Mouse (Mus musculus) spleen, postnatal 4 days (tissue): Measurements from ENCODE around the gene Zfp629.

Experiments
- DNase-seq, 2 experiments: peaks; one replicate each; pipeline ENCODE4 v3.0.0; 2022; ENCODE audit warnings: low spot score in 2 of 2

The Zfp629 gene

DNA sequence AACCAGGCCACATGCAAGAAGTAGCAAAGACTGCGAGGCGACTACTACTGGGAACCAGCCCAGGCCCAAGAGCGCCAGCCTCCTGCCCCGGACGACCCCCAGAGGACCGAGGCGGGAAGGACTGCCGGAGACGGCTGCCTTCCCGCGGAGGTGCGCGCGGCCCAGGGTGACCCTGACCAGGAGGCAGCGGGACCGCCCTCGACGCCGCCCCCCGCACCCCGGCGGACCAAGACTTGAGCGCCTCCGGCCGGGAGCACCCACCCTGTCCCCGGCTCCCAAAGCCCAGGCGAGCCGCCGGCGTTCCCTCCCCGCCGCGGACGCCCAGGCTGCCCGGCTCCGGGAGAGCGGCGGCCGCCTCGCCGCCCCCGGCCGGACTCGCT, 1.1 kb downstream of the Zfp629 start:
- peak in 1 of 2 experiments; percentile 53 for DNase-seq

DNA sequence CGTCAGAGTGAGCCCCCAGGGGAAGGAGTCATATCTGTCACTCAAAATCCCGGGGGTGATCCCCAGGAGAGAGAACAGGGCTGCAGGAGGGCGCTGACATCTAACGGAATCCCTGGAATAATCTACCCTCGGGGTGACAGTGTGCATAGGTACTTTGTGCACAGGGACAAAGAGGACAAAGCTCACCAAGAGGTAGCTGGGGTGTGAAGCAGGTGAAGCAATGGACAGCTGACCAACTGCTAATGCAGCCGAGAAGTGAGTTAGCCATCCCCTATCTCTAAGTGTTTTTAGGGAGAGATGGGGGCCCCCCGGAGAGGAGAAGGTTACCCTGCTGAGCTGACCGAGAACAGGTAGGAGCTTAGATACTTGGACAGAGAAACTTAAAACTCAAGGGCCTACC, 1.5 kb downstream of the Zfp629 start:
- DNase-seq, result no peak

DNA sequence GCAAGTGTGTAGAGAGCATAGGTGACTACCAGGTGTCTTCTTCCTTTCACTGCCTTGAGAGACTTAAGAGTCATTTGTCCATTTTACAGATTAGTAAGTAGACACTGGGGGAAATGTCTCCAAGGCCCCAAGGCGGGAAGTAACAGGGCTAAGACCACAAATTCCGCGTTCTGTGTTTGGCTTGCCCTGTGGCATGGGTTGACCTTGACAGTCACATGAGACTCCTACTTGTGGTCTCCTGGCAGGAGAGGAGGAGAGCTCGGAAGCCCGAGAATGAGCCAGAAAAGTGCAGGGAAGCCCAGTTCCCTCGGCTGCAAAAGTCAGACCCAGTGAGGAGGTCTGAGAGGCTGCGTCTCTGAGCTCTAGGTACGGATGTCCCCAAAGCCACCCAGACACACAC, 2.1 kb downstream of the Zfp629 start:
- DNase-seq, result no peak

DNA sequence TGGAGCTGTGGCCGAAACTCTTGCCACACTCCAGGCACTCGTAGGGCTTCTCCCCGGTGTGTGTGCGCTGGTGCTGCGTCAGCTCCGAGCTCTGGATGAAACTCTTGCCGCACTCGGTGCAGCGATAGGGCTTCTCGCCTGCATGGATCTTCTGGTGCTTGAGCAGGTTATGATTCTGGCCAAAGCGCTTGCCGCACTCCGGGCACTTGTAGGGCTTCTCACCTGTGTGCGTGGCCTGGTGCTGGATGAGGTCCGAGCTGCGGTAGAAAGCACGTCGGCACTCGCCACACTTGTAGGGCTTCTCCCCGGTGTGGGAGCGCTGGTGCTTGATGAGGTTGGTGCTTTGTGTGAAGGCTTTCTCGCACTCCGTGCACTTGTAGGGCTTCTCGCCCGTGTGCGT, 4.0 kb downstream of the Zfp629 start:
- no peak for DNase-seq

DNA sequence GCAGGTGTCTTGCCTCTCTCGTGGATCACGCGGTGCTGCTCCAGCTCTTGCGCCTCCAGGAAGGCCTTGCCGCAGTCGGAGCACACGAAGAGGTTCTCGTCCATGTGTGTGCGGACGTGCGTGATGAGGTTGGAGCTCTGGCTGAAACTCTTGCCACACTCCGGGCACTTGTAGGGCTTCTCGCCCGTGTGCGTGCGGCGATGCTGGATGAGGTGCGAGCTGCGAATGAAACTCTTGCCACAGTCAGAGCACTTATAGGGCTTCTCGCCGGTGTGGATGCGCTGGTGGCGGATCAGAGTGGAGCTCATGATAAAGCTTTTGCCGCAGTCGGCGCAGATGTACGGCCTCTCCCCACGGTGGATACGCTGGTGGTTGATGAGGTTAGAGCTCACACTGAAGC, 4.6 kb downstream of the Zfp629 start:
- DNase-seq, result no peak

DNA sequence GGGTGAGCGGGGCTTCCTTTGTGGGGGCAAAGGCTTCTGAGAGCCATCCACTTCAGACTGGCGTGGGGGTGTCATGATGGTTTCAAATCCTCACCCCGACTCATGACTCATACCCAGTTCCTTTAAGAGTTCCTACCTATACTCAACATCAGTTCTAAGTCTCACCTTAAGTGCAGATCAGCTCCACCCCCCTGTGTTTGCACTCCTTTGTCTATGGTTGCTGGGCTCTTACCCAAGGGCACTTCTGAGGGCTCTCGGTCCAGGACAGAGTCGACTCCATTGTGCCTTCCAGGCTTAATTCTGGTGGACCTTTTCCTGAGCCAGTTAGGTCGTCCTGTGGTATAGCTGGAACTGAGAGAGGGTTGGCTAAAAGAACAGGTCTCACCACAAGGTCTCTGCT, 8.4 kb downstream of the Zfp629 start:
- no peak for DNase-seq

DNA sequence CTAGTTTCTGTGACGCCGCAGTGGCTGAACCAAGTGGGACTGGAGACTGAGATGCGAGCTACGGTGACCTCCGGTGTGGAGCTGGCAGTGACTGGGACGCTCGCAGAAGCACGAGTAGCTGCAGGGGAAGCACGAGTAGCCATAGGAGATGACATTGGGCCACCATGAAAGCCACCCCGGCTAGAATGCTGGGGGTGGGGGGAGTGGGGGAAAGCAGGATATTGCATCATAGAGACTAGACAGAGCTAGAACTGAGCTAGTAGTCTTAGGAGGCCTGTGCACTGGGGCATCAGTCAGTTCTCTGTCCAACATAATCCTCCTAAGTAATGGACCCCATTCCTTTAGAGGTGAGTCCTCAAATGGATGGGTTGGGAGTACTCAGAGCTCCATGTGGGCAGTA, 11.3 kb downstream of the Zfp629 start:
- no peak for DNase-seq

DNA sequence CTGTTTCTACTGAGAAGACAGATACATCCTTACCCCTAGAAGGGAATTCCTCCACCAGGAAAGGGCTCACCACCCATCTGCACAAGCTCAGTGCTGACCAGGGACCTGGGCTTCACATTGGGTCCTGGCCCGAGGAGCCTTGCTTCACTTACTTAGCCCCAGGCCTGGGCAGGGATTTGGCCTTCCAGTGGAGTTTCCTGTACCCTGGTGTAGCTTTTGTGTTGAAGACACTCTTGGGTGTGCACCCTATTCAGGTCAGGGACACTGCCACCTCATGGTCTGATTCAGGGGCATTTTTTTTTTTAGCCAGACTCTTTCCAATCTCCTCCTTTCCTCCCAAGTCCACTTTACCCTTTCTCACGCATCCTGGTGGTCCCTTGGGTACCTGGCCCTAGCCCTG, 12.7 kb downstream of the Zfp629 start:
- DNase-seq, result no peak

DNA sequence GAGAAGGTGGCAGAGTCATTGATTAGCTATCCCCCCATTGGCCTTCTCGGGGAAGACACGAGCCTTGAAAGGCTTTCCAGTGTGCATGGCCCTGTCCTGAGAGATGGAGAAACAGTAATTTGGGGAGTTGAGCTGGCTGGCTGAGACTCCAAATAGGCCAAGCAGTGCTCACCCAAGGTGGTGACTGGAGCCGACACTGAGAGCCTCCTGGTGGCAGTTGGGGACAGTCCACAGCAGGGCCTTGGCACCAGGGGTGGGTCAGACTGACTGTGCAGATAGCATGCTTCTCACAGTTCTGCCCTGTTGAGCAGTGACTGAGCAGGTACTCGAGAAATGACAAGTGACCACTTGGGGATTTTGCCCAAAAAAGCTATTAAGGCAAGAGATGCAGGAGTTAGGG, 13.9 kb downstream of the Zfp629 start:
- DNase-seq, result no peak

DNA sequence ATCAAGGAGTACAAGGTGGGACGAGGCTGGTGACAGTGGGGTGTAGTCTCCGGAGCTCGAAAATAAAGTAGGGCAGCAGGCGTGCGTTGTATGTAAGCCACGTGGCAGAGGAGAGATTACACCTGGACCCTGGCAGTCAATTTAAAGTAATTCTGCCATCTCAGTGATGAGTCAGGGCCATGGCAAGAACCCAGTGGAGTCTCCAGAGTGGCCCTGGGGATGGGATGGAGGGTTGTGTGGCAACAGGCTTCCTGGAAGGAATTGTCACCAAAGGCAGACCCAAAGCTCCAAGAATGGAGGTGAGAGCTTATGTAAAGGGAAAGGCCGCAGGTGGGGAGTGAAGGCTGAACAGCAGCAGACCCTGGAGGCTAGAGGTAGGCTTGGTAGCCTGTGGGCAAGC, 15.0 kb downstream of the Zfp629 start:
- no peak for DNase-seq

DNA sequence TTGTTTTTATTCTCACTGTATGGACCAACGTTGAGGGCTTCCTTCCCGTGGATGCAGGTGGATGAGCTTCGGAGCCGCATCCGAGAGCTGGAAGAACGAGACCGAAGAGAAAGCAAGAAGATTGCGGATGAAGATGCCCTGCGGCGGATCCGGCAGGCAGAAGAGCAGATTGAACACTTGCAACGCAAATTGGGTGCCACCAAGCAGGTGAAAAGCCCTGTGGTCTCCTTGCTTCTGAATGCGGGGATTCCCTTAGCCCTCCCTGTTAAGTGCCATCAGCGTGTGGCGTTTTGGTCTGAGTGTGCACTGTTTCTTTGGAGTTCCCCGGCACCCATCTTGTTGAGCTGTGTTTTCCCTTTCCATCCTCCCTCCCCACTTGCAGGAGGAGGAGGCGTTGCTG, 18.9 kb downstream of the Zfp629 start:
- no peak for DNase-seq

DNA sequence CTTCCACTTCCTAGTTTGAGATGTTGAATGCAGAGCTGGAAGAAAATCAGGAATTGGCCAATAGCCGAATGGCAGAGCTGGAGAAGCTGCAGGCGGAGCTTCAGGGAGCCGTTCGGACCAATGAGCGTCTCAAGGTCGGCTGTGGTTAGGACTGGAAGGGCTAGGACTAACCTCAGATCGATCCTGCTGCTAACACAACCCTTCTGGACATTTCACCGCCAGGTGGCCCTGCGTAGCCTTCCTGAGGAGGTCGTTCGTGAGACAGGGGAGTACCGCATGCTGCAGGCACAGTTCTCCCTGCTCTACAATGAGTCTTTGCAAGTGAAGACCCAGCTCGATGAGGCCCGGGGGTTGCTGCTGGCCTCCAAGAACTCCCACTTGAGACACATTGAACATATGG, 23.0 kb downstream of the Zfp629 start:
- DNase-seq, result no peak

DNA sequence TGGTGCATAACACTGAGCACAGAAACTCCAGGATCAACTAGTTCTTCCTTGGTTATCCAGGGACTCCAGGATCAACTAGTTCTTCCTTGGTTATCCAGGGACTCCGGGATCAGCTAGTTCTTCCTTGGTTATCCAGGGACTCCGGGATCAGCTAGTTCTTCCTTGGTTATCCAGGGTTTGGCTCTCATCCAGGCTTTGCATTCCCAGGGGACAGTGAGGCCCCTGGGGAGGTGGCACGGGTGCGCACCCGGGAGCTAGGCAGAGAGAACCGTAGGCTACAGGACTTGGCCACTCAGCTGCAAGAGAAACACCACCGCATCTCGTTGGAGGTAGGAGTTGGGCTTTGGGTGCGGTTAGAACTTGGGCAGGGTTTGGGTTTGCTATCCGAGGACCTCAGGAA, 24.5 kb downstream of the Zfp629 start:
- DNase-seq, result no peak

DNA sequence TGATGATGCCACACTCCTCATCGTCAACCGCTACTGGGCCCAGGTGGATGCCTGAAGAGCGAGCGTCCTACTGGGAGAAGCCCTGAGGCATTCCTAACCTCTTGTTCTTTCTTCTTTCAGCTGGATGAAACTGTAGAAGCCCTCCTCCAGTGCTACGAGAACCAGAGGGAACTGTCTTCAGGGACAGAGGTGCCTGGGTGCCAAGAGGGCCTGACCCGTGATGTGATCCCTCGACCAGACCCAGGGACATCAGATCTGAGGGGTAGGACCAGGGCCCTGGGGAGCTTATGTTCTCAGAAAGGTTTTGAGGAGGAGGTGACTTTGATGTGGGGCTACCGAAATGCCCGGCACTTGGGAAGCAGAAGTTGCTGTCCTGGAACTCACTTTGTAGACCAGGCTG, 26.0 kb downstream of the Zfp629 start:
- no peak for DNase-seq

DNA sequence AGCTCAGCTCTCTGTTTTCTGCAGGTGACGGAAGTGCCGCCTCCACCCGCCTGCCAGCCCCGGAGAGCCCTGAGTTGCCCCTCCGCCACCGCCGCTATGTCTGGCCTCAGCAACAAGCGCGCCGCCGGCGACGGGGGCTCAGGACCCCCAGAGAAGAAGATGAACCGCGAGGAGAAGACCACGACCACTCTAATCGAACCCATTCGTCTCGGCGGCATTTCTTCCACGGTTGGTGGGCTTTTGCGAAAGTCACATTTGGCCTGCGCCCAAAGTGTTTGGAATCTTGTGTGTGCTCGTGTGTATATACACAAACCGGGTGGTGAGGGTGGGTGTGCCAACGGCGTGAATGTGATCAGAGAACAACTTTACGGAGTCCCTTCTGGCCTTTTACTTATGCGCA, 26.7 kb downstream of the Zfp629 start:
- no peak for DNase-seq

DNA sequence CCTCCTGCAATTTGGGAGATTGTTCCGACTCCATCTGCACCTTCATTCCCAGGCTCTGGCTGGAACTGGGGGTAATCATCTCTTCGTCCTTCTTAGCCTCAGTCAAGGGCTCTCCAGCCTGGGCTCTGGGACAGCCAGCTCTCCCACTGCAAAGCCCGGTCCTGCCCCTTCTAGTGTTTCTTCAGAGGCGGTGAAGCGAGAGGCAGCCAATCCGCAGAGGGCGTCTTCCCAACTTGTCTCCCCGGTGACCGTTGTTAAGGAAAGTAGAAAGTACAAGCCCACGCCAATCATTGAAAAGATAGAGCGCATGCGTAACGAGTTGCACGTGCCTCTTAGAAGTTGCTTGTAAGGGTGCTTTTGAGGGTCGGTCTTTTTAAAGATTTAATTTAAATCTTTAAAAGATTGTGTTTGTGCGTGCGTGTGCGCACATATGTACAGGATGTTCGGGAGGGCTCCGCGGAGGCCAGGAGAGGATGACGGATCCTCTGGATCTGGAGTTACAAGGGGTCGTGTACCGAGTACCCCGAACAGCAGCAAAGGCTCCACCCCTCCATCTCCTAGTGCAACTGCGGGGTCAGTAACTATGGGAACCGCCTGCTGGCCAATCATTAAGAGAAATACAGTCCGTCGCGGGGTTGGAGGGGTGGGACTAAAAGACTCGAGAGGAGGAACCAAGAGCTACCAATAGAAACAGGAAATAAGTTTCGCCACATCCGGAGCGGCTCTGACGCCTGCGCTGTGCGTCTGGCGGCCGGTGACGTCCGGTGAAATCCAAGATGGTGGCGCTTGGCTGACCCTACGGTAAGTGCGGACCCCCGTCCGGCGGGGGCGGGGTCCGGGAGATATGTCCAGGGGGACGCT, 27.4 kb downstream of the Zfp629 start, which contains the start of the genes Ccdc189 and Rnf40:
TSS of gene Ccdc189 (minus strand) at position 585 of the 861 bp plus-strand sequence.
TSS of gene Rnf40 (plus strand) at position 757 of the 861 bp plus-strand sequence.
- peak; percentile 91 for DNase-seq

DNA sequence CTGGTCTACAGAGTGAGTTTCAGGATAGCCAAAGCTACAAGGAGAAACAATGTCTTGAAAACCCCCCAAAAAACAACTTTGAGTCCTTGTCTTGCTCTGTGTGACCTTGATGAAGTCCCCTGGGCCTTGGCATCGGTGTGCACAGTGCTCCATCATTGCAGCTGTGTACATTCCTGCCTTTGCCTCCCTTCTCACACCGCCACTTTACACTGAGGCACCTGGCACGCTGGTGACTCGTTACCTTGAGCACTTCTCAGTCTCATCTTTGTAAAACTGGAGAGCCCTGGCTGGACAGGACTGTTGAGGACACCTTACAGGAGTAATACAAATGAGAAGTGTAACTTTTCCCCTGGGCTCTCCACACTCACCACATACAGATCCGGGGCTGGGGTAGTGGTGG, 28.4 kb downstream of the Zfp629 start:
- no peak for DNase-seq

DNA sequence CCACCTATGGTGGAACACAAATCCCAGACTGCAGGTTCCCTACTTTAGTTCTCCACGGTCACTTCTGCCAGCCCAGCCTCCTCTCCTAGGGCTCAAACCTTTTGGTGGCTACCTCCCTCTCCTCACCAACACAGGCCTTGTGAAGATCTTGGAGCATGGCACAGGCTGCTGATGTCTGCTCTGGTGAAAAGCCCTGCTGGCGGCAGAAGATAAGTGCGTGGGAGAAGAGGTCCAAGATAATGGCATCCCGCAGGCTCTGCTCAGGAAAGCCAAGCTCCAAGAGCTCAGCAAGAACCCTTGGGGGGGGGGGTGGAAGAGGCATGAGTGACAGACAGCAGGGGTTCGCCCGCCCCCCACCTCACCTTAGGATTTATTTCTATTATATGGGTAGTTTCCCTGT, 29.4 kb downstream of the Zfp629 start:
- DNase-seq, result peak; percentile 57 to 72

DNA sequence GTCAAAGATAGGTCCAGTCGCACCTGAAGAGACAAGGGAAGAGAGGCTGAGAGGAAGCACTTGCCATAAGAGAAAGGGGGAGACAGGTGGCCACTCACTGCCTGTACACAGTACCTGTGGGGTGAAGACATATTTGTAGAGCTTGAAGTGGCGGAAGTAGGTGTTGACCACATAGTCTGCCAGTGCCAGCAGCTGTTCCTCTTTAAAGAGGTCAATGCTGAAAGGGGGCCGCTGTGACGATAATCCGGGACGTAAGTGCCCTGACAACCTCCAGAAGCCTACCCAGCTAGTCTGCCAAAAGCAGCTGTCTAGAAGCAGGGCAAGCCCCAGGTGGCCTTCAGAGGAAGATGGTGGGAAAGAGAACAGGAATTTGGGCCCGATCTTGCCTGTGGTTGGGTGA, 30.6 kb downstream of the Zfp629 start:
- no peak for DNase-seq

DNA sequence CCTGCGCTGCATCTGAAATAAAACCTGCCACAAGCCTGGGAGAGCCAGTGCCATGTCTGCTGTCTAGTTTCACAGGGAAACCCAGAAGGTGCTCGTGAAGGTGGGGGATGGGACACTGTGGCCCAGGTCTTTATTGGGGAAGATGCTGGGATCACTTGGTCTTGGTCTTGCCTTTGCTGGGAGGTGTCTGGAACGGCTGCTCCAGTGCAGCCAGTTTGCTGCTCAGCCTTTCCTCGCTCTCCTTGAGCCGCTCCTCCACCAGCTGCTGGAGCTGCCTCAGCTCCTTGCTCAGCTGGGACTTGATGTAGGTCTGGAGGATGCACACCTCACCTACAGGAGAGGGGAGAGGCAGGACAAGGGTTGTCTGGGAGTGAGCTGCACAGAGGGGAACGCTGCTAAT, 32.3 kb downstream of the Zfp629 start:
- peak in 1 of 2 experiments; percentile 56 for DNase-seq

DNA sequence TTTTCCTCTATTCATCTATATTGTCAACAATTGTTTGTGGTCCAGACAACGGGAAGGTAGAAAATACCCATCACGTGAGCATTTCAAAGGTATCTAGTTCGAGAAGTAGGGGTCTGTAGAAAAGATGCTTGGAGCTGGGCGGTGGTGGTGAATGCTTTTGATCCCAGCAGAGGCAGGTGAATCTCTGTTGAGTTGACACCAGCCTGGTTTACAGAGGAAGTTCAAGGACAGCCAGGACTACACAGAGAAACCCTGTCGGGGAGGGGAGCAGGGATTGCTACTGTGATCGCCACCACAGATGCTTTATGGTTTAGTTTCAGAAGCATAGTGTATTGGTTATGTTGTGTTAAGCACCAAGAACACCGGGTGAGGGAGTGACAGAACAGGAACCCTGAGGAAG, 41.5 kb downstream of the Zfp629 start:
- DNase-seq, result peak in 1 of 2 experiments; percentile 61

DNA sequence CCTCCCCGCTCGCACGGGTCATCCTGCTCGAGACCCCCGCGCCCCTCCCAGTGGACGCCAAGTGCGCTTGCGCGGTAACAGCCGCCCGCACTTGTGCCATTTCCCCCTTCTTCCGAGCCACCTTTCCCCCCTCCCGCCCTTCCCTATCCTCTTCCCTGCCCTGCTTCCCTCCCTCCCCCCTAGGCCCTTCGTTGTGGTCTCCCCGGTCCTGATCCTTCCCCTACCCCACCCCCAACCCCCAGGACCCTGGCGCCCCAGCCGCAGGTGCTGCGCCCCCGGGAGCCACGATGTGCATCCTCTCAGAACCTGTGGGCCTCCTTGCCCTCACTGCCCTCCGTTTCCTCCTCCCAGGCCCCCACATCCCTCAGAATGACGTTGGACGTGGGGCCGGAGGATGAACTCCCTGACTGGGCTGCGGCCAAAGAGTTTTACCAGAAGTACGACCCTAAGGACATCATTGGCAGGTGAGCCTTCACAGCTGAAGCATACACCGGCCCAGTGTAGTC, 42.0 kb downstream of the Zfp629 start:
- DNase-seq, result peak in 1 of 2 experiments; percentile 72

DNA sequence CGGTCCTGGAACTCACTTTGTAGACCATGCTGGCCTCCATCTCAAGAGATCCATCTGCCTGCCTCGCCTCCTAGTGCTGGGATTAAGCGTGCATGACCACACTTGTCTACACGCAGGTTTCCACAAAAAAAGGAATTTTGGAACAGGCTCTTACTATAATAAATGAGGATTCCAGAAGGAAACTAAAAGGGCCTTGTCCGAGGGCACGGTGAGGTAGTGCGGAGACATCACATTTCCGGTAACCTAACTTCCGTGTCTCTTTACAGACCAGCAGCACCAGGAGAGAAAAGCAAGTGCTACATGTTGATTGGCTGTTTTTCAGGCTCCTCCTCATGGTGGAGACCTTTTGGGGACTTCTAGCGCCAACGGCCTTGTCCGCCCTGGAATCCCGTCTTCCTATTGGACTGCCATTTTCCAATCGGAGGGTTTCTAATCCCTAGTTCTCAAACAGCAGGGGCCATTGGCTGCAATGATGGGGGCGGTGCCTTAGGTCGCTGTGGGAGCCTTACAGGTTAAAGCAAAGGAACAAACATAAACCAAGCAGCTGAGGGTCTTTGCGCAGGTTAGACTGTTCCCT, 42.6 kb downstream of the Zfp629 start, which contains the start of gene Phkg2:
TSS of gene Phkg2 (plus strand) at position 446 of the 577 bp plus-strand sequence.
- DNase-seq, result peak; percentile 89 to 90
